In the genomic region with DNA sequence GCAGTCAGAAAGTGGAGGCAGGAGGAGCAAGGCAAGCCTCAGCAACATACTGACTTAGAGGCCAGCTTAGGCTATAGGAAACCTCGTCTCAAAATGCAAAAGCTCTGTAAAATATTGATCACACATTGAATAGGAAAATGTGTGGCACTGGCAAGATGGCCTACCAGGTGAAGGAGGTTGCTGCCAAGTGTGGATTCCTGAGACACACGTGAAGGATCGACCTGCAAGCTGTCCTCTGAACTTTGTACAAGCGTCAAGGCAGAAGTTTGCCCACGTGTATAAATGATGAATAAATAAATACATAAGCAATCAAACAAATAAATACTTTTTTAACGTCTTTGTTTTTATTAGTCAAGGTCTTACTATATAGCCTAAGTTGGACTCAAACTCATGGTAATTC, we compare ENCODE assay signal across 24 mouse cellular contexts. TPM values are rescaled to one million over a fixed set of nuclear protein-coding genes. Genes with fewer than 3 reads are reported as not detected.
DNase-seq lines count a peak whose midpoint lies in the region; ATAC-seq and TF ChIP-seq lines count a peak whose summit lies in the region.
"Had no signal": no experiment of that assay in that cellular context is flagged by ENCODE, and none has a peak within 500 bp of the region (broad histone marks: within the 10 kb centered on the region; RNA-seq: fewer than 3 reads in every experiment).

No protein-coding gene starts in this region.

- peaks cover 2% of the 10 kb centered on the region; the same call in 1 of the 2 replicates for H3K4me1 ChIP-seq in kidney, embryonic 14.5 days (ENCODE audit: control insufficient read depth, insufficient read depth, low read length)
- H3K4me1 ChIP-seq in small intestine, adult 2 months (ENCODE audit: control insufficient read depth, insufficient read depth, insufficient read length, low read length): peaks cover 9% of the 10 kb centered on the region; the same call in 1 of the 2 replicates

- ATAC-seq in kidney, embryonic 14.5 days (ENCODE audit: low FRiP score, low TSS enrichment): no peak
- ATAC-seq: activated CD4-positive, CD25-positive, alpha-beta regulatory T cell, adult 4 months; CD4-positive, CD25-positive, alpha-beta regulatory T cell, adult 4 months; forebrain, embryonic 13.5 days; Patski had no signal

- peaks cover 19% of the 10 kb centered on the region for H3K36me3 ChIP-seq in kidney, embryonic 14.5 days (ENCODE audit: control insufficient read depth, insufficient read depth, low read length)
- peaks cover 4% of the 10 kb centered on the region; the same call in 1 of the 2 replicates for H3K36me3 ChIP-seq in small intestine, adult 2 months (ENCODE audit: control insufficient read depth, insufficient read depth, low read length)
- H3K36me3 ChIP-seq: G1E had no signal

- TF ChIP-seq CTCF in small intestine, adult 2 months (IDR thresholded peaks at IDR 0.05; ENCODE audit: extremely low read depth, insufficient read length, insufficient replicate concordance, low read depth, low read length): no peak

- no peak overlapping the region for H3K4me2 ChIP-seq in kidney, embryonic 14.5 days (replicated peaks; ENCODE audit: low read depth, low read length)
- H3K4me2 ChIP-seq: embryonic facial prominence, embryonic 12.5 days; forebrain, embryonic 13.5 days had no signal

- 80% methylated on average over 6 of the region's 6 CpGs for WGBS in kidney, embryonic 14.5 days
- 55% methylated on average over 6 of the region's 6 CpGs for WGBS in small intestine, adult 2 months

- no peak overlapping the region for H3K4me3 ChIP-seq in kidney, embryonic 14.5 days (ENCODE audit: low read length)
- H3K4me3 ChIP-seq in small intestine, adult 2 months (ENCODE audit: low read depth, low read length): no peak overlapping the region
- H3K4me3 ChIP-seq: embryonic facial prominence, embryonic 10.5 days; embryonic facial prominence, embryonic 12.5 days; forebrain, embryonic 13.5 days had no signal

- no peak overlapping the region for H3K9ac ChIP-seq in kidney, embryonic 14.5 days (ENCODE audit: low read depth, low read length)
- H3K9ac ChIP-seq: embryonic facial prominence, embryonic 12.5 days; forebrain, embryonic 13.5 days had no signal

- no peaks in the 10 kb centered on the region for H3K9me3 ChIP-seq in kidney, embryonic 14.5 days (ENCODE audit: control insufficient read depth, low read length)
- H3K9me3 ChIP-seq: embryonic facial prominence, embryonic 10.5 days; embryonic facial prominence, embryonic 12.5 days; forebrain, embryonic 13.5 days; G1E had no signal

- peak; percentile 57 for DNase-seq in kidney, adult 11 months
- DNase-seq in kidney, postnatal 14 days: no peak
- peak; percentile 70 for DNase-seq in kidney, adult 9 months
- DNase-seq in kidney, adult 18-20 months: no peak
- peak; percentile 48 to 68 for DNase-seq in kidney, postnatal 36 days
- DNase-seq: adrenal gland, adult 8-10 months; adrenal gland, postnatal 14 days; adrenal gland, postnatal 36 days; B cell, adult 2 months; cerebellum, adult 11-12 months; cerebellum, adult 2 months; cerebellum, adult 9-10 months; cerebellum, postnatal 10 days; cerebellum, postnatal 25 days had no signal

- H3K27ac ChIP-seq in kidney, embryonic 14.5 days (ENCODE audit: low read depth, low read length): no peak overlapping the region
- peak overlapping the region; percentile 27; the same call in 1 of the 2 replicates for H3K27ac ChIP-seq in small intestine, adult 2 months (ENCODE audit: insufficient read depth, low read depth, low read length)
- H3K27ac ChIP-seq: embryonic facial prominence, embryonic 10.5 days; embryonic facial prominence, embryonic 12.5 days; forebrain, embryonic 13.5 days had no signal

- TF ChIP-seq POLR2A in small intestine, adult 2 months (IDR thresholded peaks at IDR 0.05; ENCODE audit: low read depth, low read length): no peak

- no peaks in the 10 kb centered on the region for H3K27me3 ChIP-seq in kidney, embryonic 14.5 days (ENCODE audit: control insufficient read depth, insufficient read depth, low read length)
- H3K27me3 ChIP-seq in small intestine, adult 2 months (ENCODE audit: control insufficient read depth, insufficient read depth, low read length): no peaks in the 10 kb centered on the region
- H3K27me3 ChIP-seq: CH12.LX; embryonic facial prominence, embryonic 12.5 days; forebrain, embryonic 13.5 days; Patski had no signal

RNA-seq across cellular contexts. Expression of gene Angptl4, which starts 8.2 kb away (rescaled TPM):
- 18.4 and 19.4 TPM in 2 replicates for polyA plus RNA-seq in kidney, embryonic 14.5 days (2014; fragmentation: Nextera tagmentation; extraction: Ambion mirVana)
- 14.7 and 57.3 TPM in 2 replicates for polyA plus RNA-seq in small intestine, adult 2 months (2012; rRNA removed)
- polyA plus RNA-seq: G1E had no signal

RNA-seq across cellular contexts. Expression of gene Rab11b, which starts 13.1 kb away (rescaled TPM):
- 217 and 269 TPM in 2 replicates for polyA plus RNA-seq in kidney, embryonic 14.5 days (2014; fragmentation: Nextera tagmentation; extraction: Ambion mirVana)
- 171 and 431 TPM in 2 replicates for polyA plus RNA-seq in small intestine, adult 2 months (2012; rRNA removed)

RNA-seq across cellular contexts. Expression of gene Kank3, which starts 36.9 kb away (rescaled TPM):
- polyA plus RNA-seq in kidney, embryonic 14.5 days (2014; fragmentation: Nextera tagmentation; extraction: Ambion mirVana): 49.9 and 52.1 TPM in 2 replicates
- polyA plus RNA-seq in small intestine, adult 2 months (2012; rRNA removed): 20.6 and 21.1 TPM in 2 replicates

RNA-seq across cellular contexts. Expression of gene Rps28, which starts 50.9 kb away (rescaled TPM):
- polyA plus RNA-seq in kidney, embryonic 14.5 days (2014; fragmentation: Nextera tagmentation; extraction: Ambion mirVana): 1,210 and 1,489 TPM in 2 replicates
- polyA plus RNA-seq in small intestine, adult 2 months (2012; rRNA removed): 296 and 444 TPM in 2 replicates

RNA-seq across cellular contexts. Expression of gene Ndufa7, which starts 50.9 kb away (rescaled TPM):
- 504 and 675 TPM in 2 replicates for polyA plus RNA-seq in kidney, embryonic 14.5 days (2014; fragmentation: Nextera tagmentation; extraction: Ambion mirVana)
- polyA plus RNA-seq in small intestine, adult 2 months (2012; rRNA removed): 337 and 417 TPM in 2 replicates

Comparison
In these comparisons a context has a peak if more than half of its experiments do, and no peak if none do; other contexts are left out.
1. DNase-seq: peak in kidney, adult 11 months (single experiment), kidney, adult 9 months (single experiment) and kidney, postnatal 36 days (2 of 2); none in kidney, postnatal 14 days (single experiment) and kidney, adult 18-20 months (single experiment).